Comparison of ENCODE assay signal across 24 mouse cellular contexts in genomic region chr11:52886559-52887303, GRCm38 (mm10).
A peak's percentile ranks its signal among the peaks of the same experiment; 100 is the strongest.
DNase-seq lines count a peak whose midpoint lies in the region; ATAC-seq and TF ChIP-seq lines count a peak whose summit lies in the region.
"Had no signal": no experiment of that assay in that cellular context is flagged by ENCODE, and none has a peak within 500 bp of the region (broad histone marks: within the 10 kb centered on the region; RNA-seq: fewer than 3 reads in every experiment).

No protein-coding gene starts in this region.

- H3K9me3 ChIP-seq in midbrain, embryonic 10.5 days (replicated peaks) = no peaks in the 10 kb centered on the region
- no peaks in the 10 kb centered on the region for H3K9me3 ChIP-seq in midbrain, postnatal 0 days (ENCODE audit: low read length)
- no peaks in the 10 kb centered on the region for H3K9me3 ChIP-seq in ES-E14 (ENCODE audit: control insufficient read depth, insufficient read depth, low read depth, low read length)
- no peaks in the 10 kb centered on the region for H3K9me3 ChIP-seq in hindbrain, embryonic 10.5 days
- no peaks in the 10 kb centered on the region for H3K9me3 ChIP-seq in forebrain, embryonic 16.5 days (ENCODE audit: control insufficient read depth, low read length)
- H3K9me3 ChIP-seq: forebrain, embryonic 12.5 days; heart, embryonic 15.5 days; megakaryocyte, embryonic 14.5 days; midbrain, embryonic 15.5 days had no signal

- WGBS in midbrain, embryonic 10.5 days = 14% methylated on average over 5 of the region's 6 CpGs
- 20% methylated on average over 6 of the region's 6 CpGs for WGBS in midbrain, postnatal 0 days
- WGBS in hindbrain, embryonic 10.5 days = 11% methylated on average over 6 of the region's 6 CpGs
- WGBS in forebrain, embryonic 16.5 days = 14% methylated on average over 6 of the region's 6 CpGs

- no peaks in the 10 kb centered on the region for H3K36me3 ChIP-seq in midbrain, embryonic 10.5 days
- H3K36me3 ChIP-seq in midbrain, postnatal 0 days (ENCODE audit: insufficient read depth, low read length) = no peaks in the 10 kb centered on the region
- H3K36me3 ChIP-seq in ES-E14 (ENCODE audit: control insufficient read depth, insufficient read depth, low read length, poor library complexity, severe bottlenecking) = no peaks in the 10 kb centered on the region
- H3K36me3 ChIP-seq in hindbrain, embryonic 10.5 days = no peaks in the 10 kb centered on the region
- H3K36me3 ChIP-seq in forebrain, embryonic 16.5 days (ENCODE audit: control insufficient read depth, insufficient read depth) = no peaks in the 10 kb centered on the region
- H3K36me3 ChIP-seq: forebrain, embryonic 12.5 days; heart, embryonic 15.5 days; midbrain, embryonic 15.5 days had no signal

- peaks cover 22% of the 10 kb centered on the region for H3K4me1 ChIP-seq in midbrain, embryonic 10.5 days
- H3K4me1 ChIP-seq in midbrain, postnatal 0 days (ENCODE audit: insufficient read depth, low read length) = peaks cover 5% of the 10 kb centered on the region; the same call in 1 of the 2 replicates
- peaks cover 0 to 5% of the 10 kb centered on the region in 2 experiments; a peak in 1 of 4 replicates for H3K4me1 ChIP-seq in ES-E14 (ENCODE audit: control insufficient read depth in 2 of 2, insufficient read depth in 2 of 2, low read length in 2 of 2, poor library complexity in 1 of 2)
- H3K4me1 ChIP-seq in hindbrain, embryonic 10.5 days (replicated peaks) = peaks cover 24% of the 10 kb centered on the region
- H3K4me1 ChIP-seq in forebrain, embryonic 16.5 days (replicated peaks; ENCODE audit: control insufficient read depth, insufficient read depth, low read length) = peaks cover 26% of the 10 kb centered on the region
- H3K4me1 ChIP-seq: megakaryocyte, embryonic 14.5 days had no signal

- no peak overlapping the region for H3K9ac ChIP-seq in midbrain, postnatal 0 days (replicated peaks; ENCODE audit: low read length, poor library complexity, severe bottlenecking)
- no peak overlapping the region for H3K9ac ChIP-seq in ES-E14 (ENCODE audit: insufficient read depth, low read depth, low read length, poor library complexity, severe bottlenecking)
- H3K9ac ChIP-seq in forebrain, embryonic 16.5 days (replicated peaks; ENCODE audit: low read depth, low read length) = no peak overlapping the region
- H3K9ac ChIP-seq: forebrain, embryonic 12.5 days; heart, embryonic 15.5 days; liver, postnatal 0 days; midbrain, embryonic 15.5 days had no signal

- DNase-seq in midbrain, embryonic 10.5 days (ENCODE audit: low spot score) = no peak
- DNase-seq in midbrain, postnatal 0 days (ENCODE audit: low spot score) = no peak
- peak; percentile 20 for DNase-seq in ES-E14 (ENCODE audit: low read depth, low spot score)
- peak; percentile 8 for DNase-seq in naive thymus-derived CD4-positive, alpha-beta T cell, adult 2 months (ENCODE audit: low read depth)
- DNase-seq in thymus, postnatal 25 days = peak; percentile 64
- DNase-seq in gastrocnemius, postnatal 4 days (ENCODE audit: low spot score in 2 of 2) = no peak
- DNase-seq in hindbrain, embryonic 10.5 days (ENCODE audit: low spot score) = no peak
- DNase-seq: adrenal gland, postnatal 10 days; cerebellum, adult 11 months; cerebellum, postnatal 10 days; embryo, embryonic 11 days; gastrocnemius, postnatal 10 days; heart, adult 2 months; kidney, adult 18-20 months; kidney, postnatal 10 days; left cerebral cortex, postnatal 4 days; liver, postnatal 0 days; right cerebral cortex, postnatal 4 days had no signal

- H3K27ac ChIP-seq in midbrain, embryonic 10.5 days (replicated peaks) = peak overlapping the region; percentile 52; the same call in 1 of the 2 replicates
- H3K27ac ChIP-seq in midbrain, postnatal 0 days (ENCODE audit: low read depth, low read length) = no peak overlapping the region
- H3K27ac ChIP-seq in ES-E14 (ENCODE audit: insufficient read depth, low read depth, low read length, poor library complexity, severe bottlenecking) = no peak overlapping the region
- no peak overlapping the region for H3K27ac ChIP-seq in hindbrain, embryonic 10.5 days
- no peak overlapping the region for H3K27ac ChIP-seq in forebrain, embryonic 16.5 days (ENCODE audit: low read length)
- H3K27ac ChIP-seq: forebrain, embryonic 12.5 days; heart, adult 2 months; heart, embryonic 15.5 days; hindbrain, postnatal 0 days; midbrain, embryonic 15.5 days had no signal

- TF ChIP-seq CTCF in midbrain, postnatal 0 days (IDR thresholded peaks at IDR 0.05) = no peak

- in situ Hi-C loops in ES-E14 (cut with MboI; ENCODE audit: low sequenced_read_pairs in 2 of 2, unreplicated experiment in 2 of 2) = no loop called here

- H3K4me2 ChIP-seq in midbrain, postnatal 0 days (ENCODE audit: low read depth, low read length, poor library complexity, severe bottlenecking) = no peak overlapping the region
- no peak overlapping the region for H3K4me2 ChIP-seq in forebrain, embryonic 16.5 days (ENCODE audit: low read length)
- H3K4me2 ChIP-seq: forebrain, embryonic 12.5 days; heart, embryonic 15.5 days; midbrain, embryonic 15.5 days had no signal

- H3K27me3 ChIP-seq in midbrain, embryonic 10.5 days (ENCODE audit: low read depth, poor library complexity, severe bottlenecking) = peaks cover 28% of the 10 kb centered on the region
- no peaks in the 10 kb centered on the region for H3K27me3 ChIP-seq in midbrain, postnatal 0 days (ENCODE audit: insufficient read depth, low read length)
- no peaks in the 10 kb centered on the region; the same call in 1 of the 2 replicates for H3K27me3 ChIP-seq in hindbrain, embryonic 10.5 days (ENCODE audit: insufficient read depth, poor library complexity, severe bottlenecking)
- H3K27me3 ChIP-seq in forebrain, embryonic 16.5 days (replicated peaks; ENCODE audit: control insufficient read depth, insufficient read depth, low read length) = no peaks in the 10 kb centered on the region
- H3K27me3 ChIP-seq: heart, embryonic 15.5 days; megakaryocyte, embryonic 14.5 days had no signal

- no peak overlapping the region for H3K4me3 ChIP-seq in midbrain, embryonic 10.5 days
- H3K4me3 ChIP-seq in midbrain, postnatal 0 days (ENCODE audit: low read depth, low read length) = no peak overlapping the region
- H3K4me3 ChIP-seq in ES-E14 (ENCODE audit: insufficient read depth in 1 of 2, low read depth in 1 of 2, low read length in 2 of 2, poor library complexity in 1 of 2, severe bottlenecking in 1 of 2) = no peak overlapping the region
- H3K4me3 ChIP-seq in hindbrain, embryonic 10.5 days = no peak overlapping the region
- no peak overlapping the region for H3K4me3 ChIP-seq in forebrain, embryonic 16.5 days (replicated peaks; ENCODE audit: low read length)
- H3K4me3 ChIP-seq: forebrain, embryonic 12.5 days; heart, adult 2 months; heart, embryonic 15.5 days; megakaryocyte, embryonic 14.5 days; midbrain, embryonic 15.5 days had no signal

- no peak for ATAC-seq in midbrain, postnatal 0 days (ENCODE audit: low FRiP score)
- ATAC-seq in forebrain, embryonic 16.5 days = no peak
- ATAC-seq: hindbrain, postnatal 0 days; liver, postnatal 0 days; midbrain, embryonic 15.5 days had no signal

TF ChIP-seq in ES-E14, 5 proteins besides CTCF, POLR2A, EP300 and RAD21:
- TF ChIP-seq MAFK (IDR thresholded peaks at IDR 0.05; ENCODE audit: insufficient read depth, low read depth, low read length) = no peak

Comparison
In these comparisons a context has a peak if more than half of its experiments do, and no peak if none do; other contexts are left out.
1. DNase-seq: peak in ES-E14 (single experiment), naive thymus-derived CD4-positive, alpha-beta T cell, adult 2 months (single experiment) and thymus, postnatal 25 days (single experiment); none in midbrain, embryonic 10.5 days (single experiment), midbrain, postnatal 0 days (single experiment), gastrocnemius, postnatal 4 days (0 of 2) and hindbrain, embryonic 10.5 days (single experiment).